Mouse (Mus musculus) kidney, postnatal 14 days (tissue): Measurements from ENCODE around the gene Chid1.
A peak's percentile ranks its signal among the peaks of the same experiment; 100 is the strongest.

Experiments used
- DNase-seq: peaks from one replicate; pipeline ENCODE4 v3.0.0; 2022; ENCODE audit warnings: mixed read lengths

The Chid1 gene

DNA sequence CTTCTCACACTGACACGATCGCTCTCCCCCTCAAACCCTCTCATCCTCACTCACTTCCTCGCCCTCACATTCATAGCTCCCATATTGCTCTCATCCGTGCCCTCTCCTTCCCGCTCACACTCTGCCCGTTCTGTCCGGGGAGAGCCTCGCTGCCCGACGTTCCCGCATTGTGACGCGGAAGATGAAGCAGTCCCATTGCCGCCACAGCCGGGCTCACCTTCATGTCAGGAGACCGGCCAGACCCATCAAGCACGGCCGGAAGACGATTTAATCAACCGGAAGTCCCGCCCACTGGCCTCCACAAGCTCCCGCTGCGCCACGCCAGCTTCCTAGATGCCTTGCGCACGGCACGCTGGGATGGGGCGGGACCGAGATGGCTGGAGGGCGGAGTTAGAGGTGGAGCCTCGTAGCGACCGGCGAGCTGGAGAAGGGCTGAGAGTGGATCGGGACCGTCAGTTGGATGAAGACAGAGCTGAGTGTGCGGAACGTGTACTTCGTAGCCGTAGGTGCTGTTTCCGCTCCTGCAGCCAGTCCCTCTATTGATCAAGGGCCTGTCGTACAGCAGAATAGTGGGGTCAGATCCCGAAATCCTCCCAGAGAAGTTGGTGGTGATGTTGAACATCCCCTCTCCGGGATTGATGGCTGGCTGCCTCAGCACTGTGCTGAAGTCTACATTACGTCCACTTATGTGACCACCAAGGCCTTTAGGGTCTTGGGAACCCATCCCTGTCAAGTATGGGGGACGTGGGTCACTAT, at the start of gene Chid1:
Gene Chid1, minus strand, starts transcription at position 302 of the 756 bp plus-strand sequence.
- DNase-seq: peak; percentile 99

DNA sequence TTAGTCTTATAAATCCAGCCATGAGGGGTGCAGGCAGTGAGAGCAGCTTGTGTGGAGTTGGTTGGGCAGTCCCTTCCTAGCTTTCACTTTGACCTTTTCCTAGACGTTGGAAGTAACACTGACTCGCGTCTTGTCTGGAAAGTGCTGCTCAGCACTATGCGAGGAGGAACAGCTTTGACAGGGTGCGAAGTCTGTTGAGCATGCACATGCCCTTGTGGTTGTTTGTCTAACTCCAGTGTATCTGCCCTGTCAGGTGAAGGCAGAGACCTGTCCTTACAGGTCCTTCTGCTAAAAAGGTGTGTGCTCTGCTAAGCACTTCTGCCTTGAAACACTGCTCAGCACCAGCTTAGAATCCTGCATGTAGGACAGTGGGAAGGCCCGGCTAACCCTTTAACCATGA, 49.2 kb upstream of the Chid1 start:
- DNase-seq: peak; percentile 38

DNA sequence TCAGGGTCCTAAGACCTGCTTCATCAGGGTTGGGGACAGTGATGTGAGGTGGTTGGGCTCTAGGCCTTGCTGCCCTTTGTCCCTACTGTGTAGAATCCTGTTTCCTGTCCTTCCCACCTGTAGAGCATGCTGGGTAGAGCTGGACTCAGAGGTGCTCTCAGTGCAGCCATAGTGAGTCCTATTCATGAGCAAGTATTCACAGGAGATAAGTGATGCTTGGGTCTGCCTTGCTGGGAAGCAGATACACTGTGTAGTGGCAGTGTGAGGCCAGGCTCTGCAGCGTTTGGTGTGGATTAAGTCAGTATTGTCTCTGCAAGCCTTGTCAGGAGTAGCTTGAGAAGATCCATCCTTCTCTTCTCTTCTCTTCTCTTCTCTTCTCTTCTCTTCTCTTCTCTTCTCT, 46.2 kb upstream of the Chid1 start:
- DNase-seq: no peak

DNA sequence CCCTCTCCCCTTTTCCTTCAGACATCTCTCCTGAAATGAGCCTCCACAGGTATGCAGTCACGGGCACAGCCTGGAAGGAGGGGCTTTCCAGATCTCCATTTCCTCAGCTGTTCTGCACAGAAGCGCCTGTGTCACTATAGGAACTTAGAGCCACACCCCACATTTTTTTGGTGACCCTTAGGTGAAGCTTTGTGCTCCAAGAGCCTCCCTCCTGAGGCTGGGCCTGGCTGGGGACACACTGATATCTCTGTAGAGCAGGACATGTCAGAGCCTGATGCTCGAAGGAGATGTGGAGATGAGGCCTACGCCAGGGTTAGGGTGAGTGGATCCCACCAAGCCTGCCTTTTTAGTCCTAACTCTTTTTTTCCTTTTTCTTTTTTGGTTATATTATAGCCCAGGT, 45.6 kb upstream of the Chid1 start:
- no peak for DNase-seq

DNA sequence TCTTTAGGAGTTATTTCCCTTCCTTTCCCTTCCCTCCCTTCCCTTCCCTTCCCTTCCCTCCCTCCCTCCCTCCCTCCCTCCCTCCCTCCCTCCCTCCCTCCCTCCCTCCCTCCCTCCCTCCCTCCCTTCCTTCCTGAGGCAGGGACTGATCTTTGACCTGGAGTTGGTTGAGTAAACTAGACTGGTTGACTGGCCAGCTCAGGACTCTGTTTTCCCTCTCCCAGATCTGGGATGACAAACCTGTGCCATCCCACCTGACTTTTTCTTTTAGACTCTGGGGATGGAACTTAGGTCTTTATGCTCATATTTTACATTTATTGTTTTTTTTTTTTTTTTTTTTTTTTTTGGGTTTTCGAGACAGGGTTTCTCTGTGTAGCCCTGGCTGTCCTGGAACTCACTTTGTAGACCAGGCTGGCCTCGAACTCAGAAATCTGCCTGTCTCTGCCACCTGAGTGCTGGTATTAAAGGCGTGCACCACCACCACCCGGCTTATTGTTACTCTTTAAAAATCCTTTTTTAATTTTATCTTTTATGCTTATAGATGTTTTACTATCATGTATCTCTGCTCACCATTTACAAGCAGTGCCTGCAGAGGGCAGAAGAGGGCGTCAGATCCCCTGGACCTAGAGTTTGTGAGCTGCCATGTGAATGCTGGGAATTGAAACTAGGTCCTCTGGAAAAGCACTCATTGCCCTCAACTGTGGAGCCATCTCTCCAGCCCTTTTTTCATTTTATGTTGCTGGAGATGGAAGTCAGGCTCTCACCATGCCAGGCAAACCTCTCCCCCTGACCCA, 44.6 kb upstream of the Chid1 start:
- no peak for DNase-seq

DNA sequence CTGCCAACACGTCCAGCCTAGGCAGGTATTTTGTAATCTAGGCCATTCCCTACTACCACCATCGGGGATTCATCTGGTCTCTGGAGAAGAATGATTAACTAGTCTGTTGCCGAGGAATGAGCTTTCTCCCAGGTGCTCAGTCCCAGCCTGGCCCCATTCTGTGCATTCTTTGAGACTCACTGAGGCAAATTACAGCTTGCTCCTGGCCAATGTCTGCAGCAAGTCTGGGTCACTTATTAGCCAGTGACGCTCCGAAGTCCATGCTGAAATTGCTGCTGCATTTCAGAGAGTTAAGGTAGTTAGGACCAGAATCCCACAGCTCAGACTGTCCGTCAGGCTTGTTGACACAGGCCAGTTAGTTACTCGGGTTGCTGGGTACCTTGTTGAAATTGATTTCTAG, 41.7 kb upstream of the Chid1 start:
- DNase-seq: peak; percentile 87

DNA sequence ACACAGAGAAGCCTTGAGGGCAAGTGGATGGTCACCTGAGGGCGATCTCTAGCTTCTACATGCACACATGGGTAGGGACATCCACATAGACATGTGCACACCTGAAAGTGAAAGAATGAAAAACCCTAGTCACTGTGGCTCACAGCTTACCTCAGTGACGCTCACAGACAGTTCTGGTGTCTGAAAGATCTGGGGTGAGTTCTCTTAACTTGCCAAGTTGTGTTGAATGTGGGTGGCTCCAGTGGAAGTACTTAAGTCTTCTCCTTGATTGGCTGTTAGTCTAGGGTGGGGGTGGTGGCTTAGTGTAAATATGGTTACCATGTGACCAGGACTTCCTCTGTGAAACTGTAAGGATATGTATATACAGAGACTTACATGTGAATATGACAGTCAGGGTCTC, 39.3 kb upstream of the Chid1 start:
- no peak for DNase-seq

DNA sequence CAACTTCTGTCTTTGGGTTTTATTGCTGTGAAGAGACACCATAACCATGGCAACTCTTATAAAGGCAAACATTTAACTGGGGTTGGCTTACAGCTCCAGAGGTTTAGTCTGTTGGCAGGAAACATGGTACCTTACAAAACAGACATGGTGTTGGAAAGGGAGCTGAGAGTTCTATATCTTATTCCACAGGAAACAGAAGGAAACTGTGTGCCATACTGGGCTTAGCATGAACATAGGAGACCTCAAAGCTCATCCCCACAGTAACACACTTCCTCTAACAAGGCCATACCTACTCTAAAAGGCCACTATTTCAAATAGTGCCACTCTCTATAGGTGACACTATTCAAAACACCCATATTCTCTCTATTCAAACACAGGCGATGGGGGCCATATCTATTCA, 38.9 kb upstream of the Chid1 start:
- DNase-seq: no peak

DNA sequence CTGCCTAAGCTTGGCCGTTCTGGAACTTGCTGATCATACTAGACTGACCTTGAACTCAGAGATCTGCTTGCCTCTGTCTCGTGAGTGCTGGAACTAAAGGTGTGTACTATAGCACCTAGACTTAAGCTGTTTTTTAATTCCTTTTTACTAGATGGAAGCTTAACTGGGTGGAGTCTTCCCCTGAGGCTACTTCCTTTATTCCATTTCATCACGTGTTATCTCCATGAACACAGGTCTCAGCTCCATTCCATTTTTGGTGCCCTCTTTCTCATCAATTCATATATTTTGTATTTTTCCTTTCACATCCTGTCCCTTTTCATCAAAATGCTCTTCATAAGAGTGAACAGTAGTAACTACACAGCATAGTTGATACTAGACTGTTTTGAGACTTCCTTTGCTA, 38.1 kb upstream of the Chid1 start:
- no peak for DNase-seq

DNA sequence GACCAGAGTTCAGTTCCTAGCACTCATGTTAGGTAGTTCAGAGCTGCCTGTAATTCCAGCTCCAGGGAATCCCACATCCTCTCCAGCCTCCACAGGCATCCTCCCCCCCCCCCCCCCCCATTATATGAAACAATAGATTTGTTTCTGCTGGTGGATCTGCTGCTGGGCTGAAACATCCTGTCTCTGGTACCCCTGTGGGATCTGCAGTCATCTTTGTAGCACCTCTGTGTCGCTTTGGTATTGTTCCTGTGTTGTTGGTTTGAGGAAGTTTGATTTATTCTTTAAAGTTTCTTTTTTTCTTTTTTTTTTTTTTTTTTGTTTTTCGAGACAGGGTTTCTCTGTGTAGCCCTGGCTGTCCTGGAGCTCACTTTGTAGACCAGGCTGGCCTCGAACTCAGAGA, 35.8 kb upstream of the Chid1 start:
- no peak for DNase-seq

DNA sequence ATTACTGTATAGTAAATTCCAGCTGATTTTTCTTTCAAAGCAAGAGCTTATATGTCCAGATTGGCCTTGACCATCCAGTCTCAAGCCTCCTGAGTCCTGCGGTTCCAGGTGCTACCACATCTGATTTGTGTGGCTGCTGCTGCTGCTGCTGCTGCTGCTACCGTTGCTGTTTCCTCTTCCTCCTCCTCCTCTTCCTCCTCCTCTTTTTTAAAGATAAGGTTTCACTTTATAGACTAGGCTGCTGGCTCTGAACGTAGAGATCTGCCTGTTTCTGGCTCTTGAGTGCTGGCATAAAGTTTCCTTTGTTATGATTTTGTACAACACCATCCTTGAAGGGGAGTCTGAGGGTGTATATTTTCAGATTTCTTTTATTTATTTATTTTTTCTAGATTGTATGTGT, 34.4 kb upstream of the Chid1 start:
- no peak for DNase-seq

DNA sequence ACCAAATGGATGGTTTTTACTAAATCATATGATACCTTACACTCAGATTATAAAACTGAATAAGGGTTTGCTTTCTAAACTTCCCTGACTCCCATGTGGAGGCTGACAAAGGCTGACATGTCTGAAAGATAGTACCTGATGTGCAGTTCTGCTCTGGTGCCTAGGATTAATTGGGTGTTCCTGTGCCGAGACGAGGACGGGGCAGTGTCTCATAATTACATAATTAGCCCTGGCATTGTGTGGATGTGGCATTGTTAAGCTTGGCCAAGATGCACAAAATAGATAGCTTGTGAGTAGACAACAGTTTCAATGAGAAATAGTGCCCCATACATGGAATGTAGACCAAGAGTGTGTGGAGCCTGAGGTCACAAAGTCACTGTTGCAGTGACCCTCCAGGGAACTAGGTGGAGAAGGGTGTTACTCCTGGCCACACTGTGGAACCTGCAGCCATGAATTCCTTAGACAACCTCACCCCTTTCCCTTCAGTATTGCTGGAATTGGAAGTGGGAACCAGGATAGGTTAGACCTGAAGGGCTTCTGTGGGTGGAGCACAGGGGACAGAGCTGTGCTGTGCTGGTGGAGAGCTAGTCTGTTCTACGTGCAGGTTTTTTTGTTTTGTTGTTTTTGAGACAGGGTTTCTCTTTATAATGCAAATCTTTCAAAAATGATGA, 31.1 kb upstream of the Chid1 start:
- DNase-seq: no peak

DNA sequence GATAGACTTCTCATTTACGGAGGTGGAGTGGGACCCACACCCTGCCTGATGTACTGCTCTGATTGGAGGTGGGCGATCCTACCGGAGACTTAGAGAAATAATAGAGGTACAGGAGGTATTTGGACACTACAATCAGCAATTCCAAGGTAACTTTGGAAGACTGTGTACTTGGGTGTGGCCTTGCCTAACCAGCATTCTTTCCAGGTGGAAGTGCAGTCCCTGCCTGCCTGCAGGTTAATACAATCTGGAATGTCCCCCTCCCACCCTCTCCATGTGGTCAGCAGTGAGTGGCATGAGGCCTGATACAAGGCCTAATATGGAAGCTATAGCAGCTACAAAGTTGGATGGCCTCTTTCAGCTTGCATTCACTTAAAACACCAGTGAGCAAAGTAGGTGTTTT, 30.3 kb upstream of the Chid1 start:
- no peak for DNase-seq

DNA sequence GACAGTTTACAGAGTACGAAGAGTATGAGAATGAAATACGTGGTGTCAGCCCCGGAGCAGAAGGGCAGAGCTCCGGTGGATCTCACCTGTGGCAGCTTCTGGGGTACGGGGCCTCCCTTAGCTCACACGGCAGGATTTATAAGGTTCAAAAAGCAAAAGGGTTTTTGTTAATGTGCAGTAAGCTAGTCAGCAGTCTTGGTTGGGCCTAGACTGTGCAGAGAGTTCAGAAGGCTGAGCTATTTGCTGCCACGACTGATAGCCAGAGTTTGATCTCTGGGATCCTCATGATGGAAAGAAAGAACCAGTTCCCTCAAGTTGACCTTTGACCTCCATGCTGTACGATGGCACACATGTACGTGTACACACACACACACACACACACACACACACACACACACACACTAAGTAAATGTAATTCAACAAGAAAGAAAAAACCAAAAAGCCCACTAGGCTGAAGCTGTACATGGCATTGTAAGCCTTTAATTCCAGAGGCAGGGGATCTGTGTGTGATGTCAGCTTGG, 29.7 kb upstream of the Chid1 start:
- DNase-seq: no peak

DNA sequence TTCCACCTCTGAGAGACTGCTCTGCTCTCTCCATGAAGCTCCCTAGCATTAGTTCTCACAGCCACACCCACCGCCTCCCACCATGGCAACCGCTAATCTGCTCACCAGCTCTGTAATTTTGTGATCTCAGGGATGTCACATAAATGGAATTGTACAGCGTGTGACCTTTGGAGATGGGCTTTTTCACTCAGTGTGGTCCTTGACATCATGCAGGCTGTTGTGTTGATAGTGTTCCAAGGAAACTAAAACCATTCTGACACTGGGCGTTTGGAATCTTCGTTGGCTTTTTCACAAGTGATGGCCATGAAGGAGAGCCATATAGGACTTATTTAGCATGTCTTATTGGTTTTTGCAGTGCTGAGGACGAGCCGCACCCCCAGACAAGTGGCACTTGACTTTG, 26.9 kb upstream of the Chid1 start:
- no peak for DNase-seq

DNA sequence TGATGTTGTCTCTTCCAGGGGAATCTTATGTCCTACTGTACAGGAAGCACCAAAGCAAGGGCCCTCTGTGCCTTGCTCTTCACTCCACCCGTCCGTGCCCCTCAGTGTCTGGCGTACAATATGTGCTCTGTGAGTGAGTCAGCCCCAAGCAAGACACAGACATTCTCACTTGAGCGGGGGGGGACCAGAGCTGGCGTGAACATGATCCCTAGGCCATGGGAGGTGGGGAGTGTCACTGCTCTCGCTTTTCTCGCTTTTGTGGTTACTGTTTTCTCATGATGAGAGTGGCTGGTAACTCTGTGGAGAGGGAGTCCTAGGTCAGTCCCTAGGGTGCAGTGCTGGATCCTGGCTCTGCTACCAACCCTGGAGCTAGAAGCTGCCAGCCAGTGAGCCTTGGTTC, 24.9 kb upstream of the Chid1 start:
- DNase-seq: no peak

DNA sequence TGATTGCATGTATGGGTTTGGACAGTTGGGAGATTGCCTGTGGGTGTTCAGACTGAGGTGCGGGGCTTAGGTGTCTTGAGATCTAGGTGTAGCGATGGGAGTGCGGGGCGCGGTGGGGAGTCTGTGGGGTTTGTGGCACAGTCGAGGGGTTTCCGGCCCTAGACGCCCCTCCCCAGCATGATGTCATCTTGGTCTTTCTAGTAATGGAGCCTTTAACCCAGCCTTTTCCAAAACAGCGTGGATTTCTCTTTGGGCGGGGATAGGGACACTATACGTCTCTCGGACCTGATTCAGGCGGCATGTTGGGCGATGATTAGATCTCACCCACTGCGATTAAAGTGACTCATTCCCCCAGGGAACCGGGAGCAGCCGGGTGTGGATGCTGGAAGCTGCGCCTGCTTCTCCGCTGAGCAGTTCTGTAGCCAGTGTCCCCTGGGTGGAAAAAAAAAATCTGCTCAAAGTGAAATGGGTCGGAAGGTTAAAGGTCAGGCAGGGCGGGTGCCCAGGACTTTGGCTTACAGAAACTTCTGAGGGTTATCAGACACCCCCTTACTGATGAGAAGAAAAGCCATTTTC, 23.3 kb upstream of the Chid1 start:
- peak; percentile 75 for DNase-seq

DNA sequence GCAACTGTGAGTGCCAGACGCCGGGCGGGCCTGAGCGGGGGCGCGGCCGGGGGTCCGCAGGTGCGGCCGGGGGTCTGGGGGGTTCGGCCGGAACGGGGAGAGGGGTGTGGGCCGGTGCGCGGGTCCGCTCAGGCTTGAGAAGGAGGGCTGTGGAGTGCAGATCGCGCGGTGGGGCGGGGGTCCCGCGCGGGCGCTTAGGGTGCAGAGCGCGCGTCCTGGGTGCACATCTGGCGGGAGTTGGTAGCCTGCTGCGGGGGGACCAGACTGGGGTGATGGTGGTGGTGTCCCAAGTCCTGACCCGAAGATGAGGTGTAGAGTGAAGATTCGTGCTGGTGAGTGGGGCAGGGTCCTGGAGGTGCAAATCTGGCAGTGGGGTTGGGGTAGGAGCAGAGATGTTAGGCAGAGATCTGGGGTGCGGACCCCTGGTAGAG, 22.8 kb upstream of the Chid1 start:
- no peak for DNase-seq

DNA sequence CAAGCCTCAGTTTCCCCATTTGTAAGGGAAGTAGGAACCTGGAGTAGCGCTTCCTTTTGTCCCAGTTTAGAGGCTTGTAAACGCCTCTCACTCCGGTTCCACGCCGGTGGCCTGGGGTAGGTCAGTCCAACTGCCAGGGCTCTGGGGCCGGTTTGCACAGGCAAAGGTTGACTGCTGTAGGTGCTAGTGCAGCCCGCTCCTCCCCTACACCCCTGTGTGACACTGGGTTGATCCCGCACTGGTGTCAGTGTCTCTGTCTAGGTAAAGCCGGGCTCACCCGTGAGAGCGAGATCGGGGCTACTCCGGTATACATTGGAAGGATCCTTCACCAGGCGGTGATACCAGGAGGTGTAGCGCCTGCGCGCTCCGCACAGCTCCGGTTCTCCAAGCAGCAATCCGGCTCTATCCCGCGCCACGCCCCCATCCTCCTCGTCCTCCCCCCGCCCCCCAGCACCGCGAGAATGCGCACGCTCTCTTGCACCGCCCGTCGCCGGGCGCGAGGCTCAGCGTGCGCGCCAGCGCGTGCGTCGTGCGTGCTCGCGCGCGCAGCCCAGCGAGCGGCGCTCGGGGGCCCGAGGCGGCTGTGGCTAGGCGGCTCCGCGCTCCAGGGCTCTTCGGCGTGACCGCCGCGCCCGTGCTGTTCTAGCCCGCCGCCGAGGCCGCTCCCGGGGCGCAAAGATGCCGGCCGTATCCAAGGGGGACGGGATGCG, 22.2 kb upstream of the Chid1 start, which contains the start of gene Ap2a2:
Gene Ap2a2, plus strand, starts transcription at position 492 of the 710 bp plus-strand sequence.
- DNase-seq: peak; percentile 96

DNA sequence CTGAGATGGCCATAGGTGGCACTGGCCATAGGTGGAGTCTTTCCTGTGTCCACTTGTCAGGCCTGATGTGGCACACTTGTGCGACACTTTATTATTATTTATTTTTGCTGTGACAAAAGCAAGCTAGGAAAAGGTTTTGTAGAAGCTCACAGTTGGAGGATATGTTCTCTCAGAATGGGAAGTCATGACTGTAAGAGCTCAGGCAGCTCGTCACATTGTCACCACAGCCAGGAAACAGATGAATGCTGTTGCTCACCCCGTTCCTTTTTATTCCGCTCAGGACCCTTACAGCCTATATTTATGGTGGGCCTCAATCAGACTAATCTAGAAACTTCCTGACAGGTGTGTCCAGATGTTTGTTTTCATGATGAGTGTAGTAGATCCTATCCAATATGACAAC, 20.8 kb upstream of the Chid1 start:
- no peak for DNase-seq

DNA sequence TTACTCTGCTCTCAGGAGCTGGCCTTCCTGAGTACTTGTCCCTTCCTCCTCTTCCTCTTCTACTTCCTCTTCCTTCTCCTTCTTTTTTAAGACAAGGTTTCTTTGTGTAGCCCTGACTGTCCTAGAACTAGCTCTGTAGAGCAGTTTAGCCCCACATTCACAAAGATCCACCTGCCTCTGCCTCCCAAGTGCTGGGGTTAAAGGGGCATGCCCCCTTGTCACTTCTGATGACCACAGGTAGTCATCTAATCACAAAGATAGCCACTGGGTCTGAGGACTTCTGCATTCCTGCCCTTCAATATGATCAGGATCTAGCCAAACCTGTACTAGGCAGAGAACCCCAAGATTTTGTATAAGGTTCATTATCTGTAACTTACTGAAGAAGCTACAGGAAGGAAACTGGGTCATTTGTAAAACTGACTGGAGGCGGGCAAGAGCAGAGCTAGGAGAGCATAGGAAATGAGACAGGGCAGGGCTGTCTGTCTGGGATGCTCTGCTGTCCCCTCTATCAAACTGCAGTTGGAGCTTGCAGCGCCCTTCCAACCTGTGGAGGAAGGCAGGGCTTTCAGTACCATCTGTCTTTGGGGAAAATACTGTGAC, 20.2 kb upstream of the Chid1 start:
- DNase-seq: no peak

DNA sequence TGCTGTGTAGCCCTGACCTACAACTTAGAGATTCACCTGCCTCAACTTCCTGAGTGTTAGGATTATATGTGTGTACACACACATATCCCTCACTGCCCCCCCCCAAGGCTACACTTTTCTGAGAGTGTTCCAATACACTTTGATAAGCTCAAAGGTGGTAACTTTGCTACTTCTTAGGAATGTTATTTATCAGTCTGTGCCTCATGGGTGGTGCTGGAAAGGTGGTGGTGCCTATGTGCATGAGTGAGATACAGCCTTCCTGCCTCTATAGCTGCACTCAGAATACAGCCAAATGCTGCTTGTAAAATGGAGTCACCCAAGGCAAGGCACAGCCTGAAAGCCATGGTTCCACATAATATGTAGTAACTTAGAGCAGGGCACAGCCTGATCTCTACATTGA, 19.3 kb upstream of the Chid1 start:
- no peak for DNase-seq
